Comparison of ENCODE assay signal across 27 mouse cellular contexts in the genomic region with DNA sequence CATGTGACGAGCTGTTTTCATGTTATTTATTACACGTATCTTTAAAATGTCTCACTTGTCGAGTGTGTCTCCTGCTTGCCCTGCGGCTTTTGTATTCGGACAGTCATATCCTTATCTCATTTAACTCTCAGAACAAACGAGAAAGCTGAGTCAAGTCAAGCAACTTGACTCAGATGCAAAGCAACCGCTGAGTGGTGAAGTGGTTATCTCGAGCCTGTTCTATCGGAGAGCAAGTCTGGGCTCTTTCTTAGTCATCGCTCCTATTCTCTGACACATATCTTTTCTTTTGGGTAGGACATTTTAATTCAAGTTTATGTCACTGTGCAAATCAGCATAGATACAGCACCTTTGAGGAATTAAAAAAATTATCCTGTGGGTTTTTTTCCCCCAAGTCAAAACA. TPM values are rescaled to one million over a fixed set of nuclear protein-coding genes. Genes with fewer than 3 reads are reported as not detected.
DNase-seq lines count a peak whose midpoint lies in the region; ATAC-seq and TF ChIP-seq lines count a peak whose summit lies in the region.
"Had no signal": no experiment of that assay in that cellular context is flagged by ENCODE, and none has a peak within 500 bp of the region (broad histone marks: within the 10 kb centered on the region; RNA-seq: fewer than 3 reads in every experiment).

No protein-coding gene starts in this region.

- no peaks in the 10 kb centered on the region for H3K9me3 ChIP-seq in liver, embryonic 14.5 days (ENCODE audit: control insufficient read depth, low read length)
- no peaks in the 10 kb centered on the region for H3K9me3 ChIP-seq in liver, embryonic 12.5 days (replicated peaks)
- no peaks in the 10 kb centered on the region for H3K9me3 ChIP-seq in MEL (replicated peaks; ENCODE audit: insufficient read depth, low read length)
- H3K9me3 ChIP-seq in lung, postnatal 0 days (ENCODE audit: low read length): no peaks in the 10 kb centered on the region
- H3K9me3 ChIP-seq: embryonic facial prominence, embryonic 10.5 days; embryonic facial prominence, embryonic 13.5 days; forebrain, embryonic 12.5 days; forebrain, embryonic 15.5 days; hindbrain, embryonic 10.5 days; hindbrain, embryonic 13.5 days had no signal

- no peak for ATAC-seq in liver, embryonic 14.5 days (ENCODE audit: insufficient read depth)
- no peak for ATAC-seq in liver, embryonic 12.5 days
- peak; percentile 63 for ATAC-seq in CD4-positive, CD25-positive, alpha-beta regulatory T cell, adult 4 months
- ATAC-seq in lung, postnatal 0 days: no peak
- ATAC-seq: forebrain, embryonic 15.5 days; hindbrain, embryonic 16.5 days; intestine, postnatal 0 days had no signal

- DNase-seq in liver, embryonic 14.5 days (ENCODE audit: low read depth in 3 of 3, low spot score in 3 of 3): peak in 2 of 3 experiments; percentile 24 to 26
- peak; percentile 79 for DNase-seq in MEL (ENCODE audit: low read depth, low spot score)
- no peak for DNase-seq in right cerebral cortex, postnatal 25 days
- no peak for DNase-seq in heart, adult 18-20 months
- DNase-seq in lung, postnatal 0 days (ENCODE audit: low spot score): no peak
- DNase-seq: adrenal gland, adult 2 months; adrenal gland, postnatal 14 days; cerebellum, adult 11-12 months; cerebellum, adult 8-10 months; cerebellum, postnatal 10 days; cerebellum, postnatal 36 days; embryo, embryonic 11 days; gastrocnemius, postnatal 10 days; gastrocnemius, postnatal 36 days; heart, postnatal 36 days had no signal

- H3K9ac ChIP-seq in liver, embryonic 14.5 days (replicated peaks): no peak overlapping the region
- H3K9ac ChIP-seq in liver, embryonic 12.5 days: no peak overlapping the region
- H3K9ac ChIP-seq in MEL (ENCODE audit: control insufficient read depth, low read depth, low read length, poor library complexity, severe bottlenecking): no peak overlapping the region
- no peak overlapping the region for H3K9ac ChIP-seq in lung, postnatal 0 days (replicated peaks; ENCODE audit: low read depth)
- H3K9ac ChIP-seq: embryonic facial prominence, embryonic 13.5 days; forebrain, embryonic 12.5 days; forebrain, embryonic 15.5 days; hindbrain, embryonic 13.5 days had no signal

- H3K4me1 ChIP-seq in liver, embryonic 14.5 days (replicated peaks; ENCODE audit: control insufficient read depth in 2 of 2, insufficient read depth in 2 of 2, low read length in 1 of 2): no peaks in the 10 kb centered on the region
- no peaks in the 10 kb centered on the region for H3K4me1 ChIP-seq in liver, embryonic 12.5 days
- peaks cover 0 to 17% of the 10 kb centered on the region in 2 experiments; a peak in 2 of 4 replicates for H3K4me1 ChIP-seq in MEL (ENCODE audit: control insufficient read depth in 1 of 2, insufficient read depth in 2 of 2, low read length in 2 of 2)
- no peaks in the 10 kb centered on the region for H3K4me1 ChIP-seq in lung, postnatal 0 days (ENCODE audit: insufficient read depth, low read depth, low read length)
- H3K4me1 ChIP-seq: embryonic facial prominence, embryonic 10.5 days; embryonic facial prominence, embryonic 13.5 days; forebrain, embryonic 12.5 days; hindbrain, embryonic 10.5 days; hindbrain, embryonic 13.5 days had no signal

- 56% methylated on average over 10 of the region's 10 CpGs for WGBS in liver, embryonic 14.5 days (ENCODE audit: insufficient replicate concordance)
- WGBS in liver, embryonic 12.5 days (ENCODE audit: insufficient replicate concordance): 58% methylated on average over 10 of the region's 10 CpGs
- 78% methylated on average over 10 of the region's 10 CpGs for WGBS in lung, postnatal 0 days

- no peak overlapping the region for H3K4me2 ChIP-seq in liver, embryonic 14.5 days (ENCODE audit: low read depth)
- H3K4me2 ChIP-seq in liver, embryonic 12.5 days: no peak overlapping the region
- H3K4me2 ChIP-seq in lung, postnatal 0 days (replicated peaks; ENCODE audit: low read depth, low read length): no peak overlapping the region
- H3K4me2 ChIP-seq: embryonic facial prominence, embryonic 13.5 days; forebrain, embryonic 12.5 days; forebrain, embryonic 15.5 days; heart, embryonic 11.5 days; hindbrain, embryonic 13.5 days had no signal

- TF ChIP-seq RAD21 in MEL (IDR thresholded peaks at IDR 0.05; ENCODE audit: low read depth, low read length): no peak

- TF ChIP-seq EP300 in liver, embryonic 14.5 days (IDR thresholded peaks at IDR 0.05; ENCODE audit: low read depth): no peak
- TF ChIP-seq EP300 in MEL (IDR thresholded peaks at IDR 0.05; ENCODE audit: low read depth in 1 of 2, low read length in 2 of 2): peak; percentile 55 to 72
- TF ChIP-seq EP300 in lung, postnatal 0 days (IDR thresholded peaks at IDR 0.05): no peak

- no peaks in the 10 kb centered on the region for H3K36me3 ChIP-seq in liver, embryonic 14.5 days (replicated peaks; ENCODE audit: control insufficient read depth, insufficient read depth, low read depth)
- no peaks in the 10 kb centered on the region for H3K36me3 ChIP-seq in liver, embryonic 12.5 days
- peaks cover 0 to 19% of the 10 kb centered on the region in 2 experiments; a peak in 2 of 4 replicates for H3K36me3 ChIP-seq in MEL (ENCODE audit: control insufficient read depth in 1 of 2, insufficient read depth in 2 of 2, low read length in 2 of 2)
- H3K36me3 ChIP-seq in lung, postnatal 0 days (ENCODE audit: insufficient read depth, low read length): no peaks in the 10 kb centered on the region
- H3K36me3 ChIP-seq: embryonic facial prominence, embryonic 10.5 days; forebrain, embryonic 12.5 days; forebrain, embryonic 15.5 days; hindbrain, embryonic 10.5 days; hindbrain, embryonic 13.5 days had no signal

- no peak overlapping the region for H3K27ac ChIP-seq in liver, embryonic 14.5 days
- H3K27ac ChIP-seq in liver, embryonic 12.5 days: no peak overlapping the region
- peak overlapping the region; percentile 62 for H3K27ac ChIP-seq in MEL (ENCODE audit: control insufficient read depth, low read depth, low read length)
- no peak overlapping the region for H3K27ac ChIP-seq in lung, postnatal 0 days (ENCODE audit: low read length)
- H3K27ac ChIP-seq: embryonic facial prominence, embryonic 10.5 days; embryonic facial prominence, embryonic 13.5 days; forebrain, embryonic 12.5 days; forebrain, embryonic 15.5 days; hindbrain, embryonic 10.5 days; hindbrain, embryonic 13.5 days had no signal

- H3K27me3 ChIP-seq in liver, embryonic 14.5 days (ENCODE audit: control insufficient read depth, insufficient read depth, low read length): no peaks in the 10 kb centered on the region
- H3K27me3 ChIP-seq in liver, embryonic 12.5 days (replicated peaks): no peaks in the 10 kb centered on the region
- H3K27me3 ChIP-seq in MEL (ENCODE audit: control insufficient read depth in 1 of 2, insufficient read depth in 2 of 2, low read length in 2 of 2): no peaks in the 10 kb centered on the region
- no peaks in the 10 kb centered on the region for H3K27me3 ChIP-seq in lung, postnatal 0 days (replicated peaks; ENCODE audit: insufficient read depth, low read length)
- H3K27me3 ChIP-seq: embryonic facial prominence, embryonic 13.5 days; forebrain, embryonic 12.5 days; forebrain, embryonic 15.5 days; hindbrain, embryonic 13.5 days had no signal

- no peak overlapping the region for H3K4me3 ChIP-seq in liver, embryonic 14.5 days (ENCODE audit: insufficient read depth in 1 of 2, low read depth in 2 of 2, low read length in 2 of 2)
- H3K4me3 ChIP-seq in liver, embryonic 12.5 days: no peak overlapping the region
- H3K4me3 ChIP-seq in MEL (ENCODE audit: control insufficient read depth in 1 of 2, insufficient read depth in 1 of 2, low read depth in 2 of 2, low read length in 2 of 2): peak overlapping the region in 1 of 2 experiments; percentile 8; a peak in 1 of 4 replicates
- no peak overlapping the region for H3K4me3 ChIP-seq in lung, postnatal 0 days (ENCODE audit: low read depth, low read length)
- H3K4me3 ChIP-seq: embryonic facial prominence, embryonic 10.5 days; embryonic facial prominence, embryonic 13.5 days; erythroblast, embryonic 14.5 days; forebrain, embryonic 12.5 days; forebrain, embryonic 15.5 days; hindbrain, embryonic 10.5 days; hindbrain, embryonic 13.5 days had no signal

- no peaks in the 10 kb centered on the region for H3K79me2 ChIP-seq in MEL (ENCODE audit: control insufficient read depth, insufficient read depth, low read length, poor library complexity)

- no peak for TF ChIP-seq CTCF in liver, embryonic 14.5 days (IDR thresholded peaks at IDR 0.05; ENCODE audit: low read depth)
- TF ChIP-seq CTCF in MEL (IDR thresholded peaks at IDR 0.05 in 2 of 3, conservative IDR thresholded peaks at IDR 0.05 in 1 of 3; ENCODE audit: control insufficient read depth in 1 of 3, insufficient read depth in 1 of 3, low read depth in 2 of 3, low read length in 3 of 3, poor library complexity in 1 of 3, severe bottlenecking in 1 of 3): no peak
- TF ChIP-seq CTCF in lung, postnatal 0 days (IDR thresholded peaks at IDR 0.05): no peak

- no peak for TF ChIP-seq POLR2A in MEL (IDR thresholded peaks at IDR 0.05; ENCODE audit: control insufficient read depth in 1 of 2, insufficient read depth in 1 of 2, low read depth in 1 of 2, low read length in 2 of 2, poor library complexity in 1 of 2)

TF ChIP-seq in MEL, 35 proteins besides CTCF, POLR2A, EP300 and RAD21 (continues in another document):
- TF ChIP-seq NRF1 (IDR thresholded peaks at IDR 0.05; ENCODE audit: insufficient read depth, low read depth, low read length, poor library complexity, severe bottlenecking): no peak

RNA-seq across cellular contexts. Expression of a gene that starts 44.4 kb away (rescaled TPM):
- 14.9 and 24.6 TPM in 2 replicates for polyA plus RNA-seq in liver, embryonic 14.5 days (2012; rRNA removed)
- 73.7 and 75.5 TPM in 2 replicates for polyA plus RNA-seq in liver, embryonic 14.5 days (2014; fragmentation: Nextera tagmentation; extraction: Ambion mirVana)
- 42.2 and 42.4 TPM in 2 replicates for polyA plus RNA-seq in liver, embryonic 12.5 days (2016; fragmentation: Nextera tagmentation; extraction: Ambion mirVana)
- 1 to 10 TPM; 3.4 to 5.7 TPM for polyA plus RNA-seq in CD4-positive, CD25-positive, alpha-beta regulatory T cell, adult 4 months (2017; shearing (Covaris generic))
- total RNA-seq in MEL (2012; rRNA removed): 0.92 and 1.0 TPM in 2 replicates
- polyA plus RNA-seq in MEL (2012; ENCODE audit: insufficient read depth in 1 of 2, insufficient read length in 2 of 2, low read depth in 1 of 2, low replicate concordance in 2 of 2, missing spikeins in 1 of 2): 1 to 10 TPM in 1 of 2 experiments, not detected in 1; 1.7 TPM
- total RNA-seq in heart, adult 18-20 months (2021): 10 to 100 TPM; 10.0 to 12.5 TPM
- 74.9 and 87.1 TPM in 2 replicates for polyA plus RNA-seq in lung, postnatal 0 days (2015; fragmentation: Nextera tagmentation; extraction: Ambion mirVana)

RNA-seq across cellular contexts. Expression of a gene that starts 54.5 kb away (rescaled TPM):
- 1.4 and 2.0 TPM in 2 replicates for polyA plus RNA-seq in liver, embryonic 14.5 days (2012; rRNA removed)
- 2.6 and 3.3 TPM in 2 replicates for polyA plus RNA-seq in liver, embryonic 14.5 days (2014; fragmentation: Nextera tagmentation; extraction: Ambion mirVana)
- polyA plus RNA-seq in liver, embryonic 12.5 days (2016; fragmentation: Nextera tagmentation; extraction: Ambion mirVana): 6.4 and 7.0 TPM in 2 replicates
- polyA plus RNA-seq in CD4-positive, CD25-positive, alpha-beta regulatory T cell, adult 4 months (2017; shearing (Covaris generic)): 10 to 100 TPM; 13.2 to 14.7 TPM
- 1.1 and 1.4 TPM in 2 replicates for total RNA-seq in MEL (2012; rRNA removed)
- 1 to 10 TPM in 1 of 2 experiments, not detected in 1; 2.2 TPM for polyA plus RNA-seq in MEL (2012; ENCODE audit: insufficient read depth in 1 of 2, insufficient read length in 2 of 2, low read depth in 1 of 2, low replicate concordance in 2 of 2, missing spikeins in 1 of 2)
- 1 to 10 TPM; 1.1 to 1.6 TPM for total RNA-seq in heart, adult 18-20 months (2021)
- polyA plus RNA-seq in lung, postnatal 0 days (2015; fragmentation: Nextera tagmentation; extraction: Ambion mirVana): 1.7 and 2.2 TPM in 2 replicates
- polyA plus RNA-seq: erythroblast, embryonic 14.5 days had no signal

Comparison
In these comparisons a context has a peak if more than half of its experiments do, and no peak if none do; other contexts are left out.
1. DNase-seq: peak in liver, embryonic 14.5 days (2 of 3) and MEL (single experiment); none in right cerebral cortex, postnatal 25 days (single experiment), heart, adult 18-20 months (0 of 2) and lung, postnatal 0 days (single experiment).